Mouse (Mus musculus): ENCODE measurements around the gene H2-M10.6. TPM values are rescaled to one million over a fixed set of nuclear protein-coding genes. Genes with fewer than 3 reads are reported as not detected.

H2-M10.6 gene
- polyA plus RNA-seq, 1 experiment from 2014 or later: not detected

DNA sequence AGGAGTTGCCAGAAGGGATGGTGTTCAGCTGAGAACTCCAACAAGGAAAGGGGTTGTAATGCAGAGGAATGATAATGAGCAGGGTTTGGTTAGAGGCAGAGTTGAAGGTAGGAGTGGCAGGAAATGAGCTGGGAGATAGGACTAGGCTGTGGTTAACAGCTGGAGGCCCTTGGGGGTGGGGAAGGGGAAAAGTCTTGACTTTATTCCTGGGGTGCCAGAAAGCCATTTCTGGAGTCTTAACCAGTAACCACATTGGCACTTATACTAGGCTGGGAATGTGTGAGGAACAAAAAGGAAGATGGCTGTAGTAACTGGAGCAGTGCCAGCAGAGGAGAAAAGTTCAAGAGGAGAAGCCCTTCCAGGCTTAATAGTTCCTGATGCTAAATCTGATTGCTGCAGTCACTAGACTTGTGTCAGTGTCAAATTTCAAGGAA lies 32.3 kb downstream of the H2-M10.6 start:
- no peak overlapping the region for H3K9ac ChIP-seq
- no peak for ATAC-seq (ENCODE audit: insufficient number of reproducible peaks, insufficient read depth, low FRiP score, low TSS enrichment, low read depth)
- no peaks in the 10 kb centered on the region for H3K27me3 ChIP-seq
- H3K4me1 ChIP-seq: peaks cover 9% of the 10 kb centered on the region
- no peak overlapping the region for H3K4me2 ChIP-seq
- H3K27ac ChIP-seq: no peak overlapping the region
- H3K4me3 ChIP-seq: no peak overlapping the region
- no peaks in the 10 kb centered on the region for H3K9me3 ChIP-seq
- peaks cover 16% of the 10 kb centered on the region; the same call in 1 of the 2 replicates for H3K36me3 ChIP-seq

DNA sequence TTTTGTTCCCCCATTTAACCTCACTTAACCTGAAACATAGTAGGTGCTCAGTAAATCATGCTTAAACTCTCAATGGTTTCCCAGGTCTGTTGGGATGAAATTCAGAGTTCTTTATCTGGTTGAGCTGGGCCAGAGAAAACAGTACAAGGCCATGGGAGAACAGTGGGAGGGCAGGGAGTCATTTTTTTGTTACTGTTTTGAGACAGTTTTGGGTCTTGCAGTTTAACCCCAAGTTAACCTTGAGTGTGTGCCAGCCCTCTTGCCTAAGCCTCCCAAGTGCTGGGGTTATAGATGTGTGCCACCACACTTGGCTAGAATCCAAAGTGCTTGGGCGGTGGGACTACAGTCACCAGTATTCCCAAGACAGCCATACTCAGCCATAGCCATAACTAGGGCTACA lies 32.8 kb downstream of the H2-M10.6 start:
- Histone ChIP-seq H3K4me2 (no peak overlapping the region), H3K9me3 (no peaks in the 10 kb centered on the region), H3K9ac (no peak overlapping the region), H3K36me3 (peaks cover 16% of the 10 kb centered on the region; the same call in 1 of the 2 replicates), H3K4me3 (no peak overlapping the region), H3K4me1 (peaks cover 9% of the 10 kb centered on the region), H3K27me3 (no peaks in the 10 kb centered on the region), H3K27ac (no peak overlapping the region)
- WGBS: 73% methylated on average over 1 of the region's 1 CpGs
- ATAC-seq (ENCODE audit: insufficient number of reproducible peaks, insufficient read depth, low FRiP score, low TSS enrichment, low read depth): no peak

DNA sequence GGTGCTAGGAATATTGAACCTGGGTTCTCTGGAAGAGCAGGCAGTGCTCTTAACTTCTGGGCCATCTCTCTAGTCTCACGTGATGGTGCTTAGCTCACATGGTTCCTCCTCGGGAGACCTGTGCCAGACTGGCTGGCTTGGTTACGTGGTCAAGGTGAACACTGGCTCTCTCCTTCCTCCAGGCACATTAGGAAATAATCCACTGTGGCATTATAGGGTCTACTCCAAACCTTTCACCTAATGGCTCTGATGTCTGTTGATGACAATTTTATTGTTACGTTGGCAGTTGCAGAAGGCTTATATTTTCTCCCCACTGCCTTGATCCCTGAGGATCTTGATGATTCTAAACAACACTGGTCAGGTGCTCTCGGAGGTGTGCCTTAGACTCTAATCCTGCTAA lies 36.9 kb downstream of the H2-M10.6 start:
- no peak for ATAC-seq (ENCODE audit: insufficient number of reproducible peaks, insufficient read depth, low FRiP score, low TSS enrichment, low read depth)
- peaks cover 46% of the 10 kb centered on the region for H3K36me3 ChIP-seq
- peaks cover 5% of the 10 kb centered on the region for H3K4me1 ChIP-seq
- no peak overlapping the region for H3K27ac ChIP-seq
- H3K27me3 ChIP-seq: no peaks in the 10 kb centered on the region
- no peaks in the 10 kb centered on the region for H3K9me3 ChIP-seq
- WGBS: 85% methylated on average over 5 of the region's 5 CpGs
- H3K4me3 ChIP-seq: no peak overlapping the region
- H3K9ac ChIP-seq: no peak overlapping the region
- no peak overlapping the region for H3K4me2 ChIP-seq

GRCm38 (mm10) chr17:36849992-36850391 lies 38.0 kb downstream of the H2-M10.6 start:
- no peaks in the 10 kb centered on the region for H3K9me3 ChIP-seq
- no peak for ATAC-seq (ENCODE audit: insufficient number of reproducible peaks, insufficient read depth, low FRiP score, low TSS enrichment, low read depth)
- no peak overlapping the region for H3K4me3 ChIP-seq
- H3K27me3 ChIP-seq: no peaks in the 10 kb centered on the region
- H3K4me2 ChIP-seq: no peak overlapping the region
- H3K4me1 ChIP-seq: no peaks in the 10 kb centered on the region
- no peak overlapping the region for H3K9ac ChIP-seq
- H3K36me3 ChIP-seq: peaks cover 57% of the 10 kb centered on the region
- 94% methylated on average over 2 of the region's 2 CpGs for WGBS
- H3K27ac ChIP-seq: no peak overlapping the region

- WGBS: 84% methylated on average over 5 of the region's 5 CpGs
- Histone ChIP-seq H3K27me3 (no peaks in the 10 kb centered on the region), H3K36me3 (peaks cover 68% of the 10 kb centered on the region), H3K4me1 (no peaks in the 10 kb centered on the region), H3K4me2 (no peak overlapping the region), H3K27ac (no peak overlapping the region), H3K4me3 (no peak overlapping the region), H3K9ac (no peak overlapping the region), H3K9me3 (no peaks in the 10 kb centered on the region)
- no peak for ATAC-seq (ENCODE audit: insufficient number of reproducible peaks, insufficient read depth, low FRiP score, low TSS enrichment, low read depth)
Measured at GRCm38 (mm10) chr17:36851200-36851599, 39.2 kb downstream of the H2-M10.6 start.

DNA sequence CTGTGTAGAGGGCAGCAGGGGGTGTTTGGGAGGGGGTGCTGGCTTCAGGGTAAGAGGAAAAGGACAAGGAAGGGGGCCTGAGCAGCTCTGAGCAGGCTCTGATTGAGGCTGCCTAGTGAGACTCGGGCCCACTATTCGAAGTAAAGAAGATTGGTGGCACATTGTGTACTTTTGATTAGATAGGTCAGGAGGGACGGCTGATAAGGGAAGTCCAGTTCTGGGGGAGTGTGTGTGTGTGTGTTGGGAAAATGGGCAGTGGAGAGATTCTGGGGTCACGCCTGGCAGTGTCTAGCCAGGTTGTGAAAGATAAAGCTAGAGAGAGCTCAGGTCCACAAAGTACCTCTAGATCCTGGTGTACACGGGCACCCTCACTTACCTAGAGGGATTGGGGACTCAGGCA lies 39.7 kb downstream of the H2-M10.6 start:
- Histone ChIP-seq H3K4me3 (no peak overlapping the region), H3K9ac (no peak overlapping the region), H3K27ac (no peak overlapping the region), H3K4me2 (no peak overlapping the region), H3K36me3 (peaks cover 68% of the 10 kb centered on the region), H3K9me3 (no peaks in the 10 kb centered on the region), H3K27me3 (no peaks in the 10 kb centered on the region), H3K4me1 (no peaks in the 10 kb centered on the region)
- ATAC-seq (ENCODE audit: insufficient number of reproducible peaks, insufficient read depth, low FRiP score, low TSS enrichment, low read depth): no peak
- WGBS: 89% methylated on average over 5 of the region's 5 CpGs

- Histone ChIP-seq H3K4me2 (no peak overlapping the region), H3K9ac (no peak overlapping the region), H3K27ac (no peak overlapping the region), H3K36me3 (peaks cover 93% of the 10 kb centered on the region), H3K4me1 (no peaks in the 10 kb centered on the region), H3K27me3 (no peaks in the 10 kb centered on the region), H3K9me3 (no peaks in the 10 kb centered on the region), H3K4me3 (no peak overlapping the region)
- 94% methylated on average over 3 of the region's 3 CpGs for WGBS
- ATAC-seq (ENCODE audit: insufficient number of reproducible peaks, insufficient read depth, low FRiP score, low TSS enrichment, low read depth): no peak
Measured at GRCm38 (mm10) chr17:36855484-36855883, 43.5 kb downstream of the H2-M10.6 start.

GRCm38 (mm10) chr17:36856236-36856635 lies 44.3 kb downstream of the H2-M10.6 start:
- Histone ChIP-seq H3K4me1 (no peaks in the 10 kb centered on the region), H3K9me3 (no peaks in the 10 kb centered on the region), H3K9ac (no peak overlapping the region), H3K4me3 (no peak overlapping the region), H3K27ac (no peak overlapping the region), H3K27me3 (no peaks in the 10 kb centered on the region), H3K36me3 (peaks cover 86% of the 10 kb centered on the region), H3K4me2 (no peak overlapping the region)
- 94% methylated on average over 4 of the region's 4 CpGs for WGBS
- no peak for ATAC-seq (ENCODE audit: insufficient number of reproducible peaks, insufficient read depth, low FRiP score, low TSS enrichment, low read depth)

- no peak overlapping the region for H3K4me3 ChIP-seq
- no peak overlapping the region for H3K4me2 ChIP-seq
- H3K36me3 ChIP-seq: peaks cover 66% of the 10 kb centered on the region
- WGBS: 93% methylated on average over 3 of the region's 3 CpGs
- H3K4me1 ChIP-seq: no peaks in the 10 kb centered on the region
- ATAC-seq (ENCODE audit: insufficient number of reproducible peaks, insufficient read depth, low FRiP score, low TSS enrichment, low read depth): no peak
- H3K9ac ChIP-seq: no peak overlapping the region
- H3K27me3 ChIP-seq: no peaks in the 10 kb centered on the region
- H3K27ac ChIP-seq: no peak overlapping the region
- H3K9me3 ChIP-seq: no peaks in the 10 kb centered on the region
Measured at GRCm38 (mm10) chr17:36858181-36858580, 46.2 kb downstream of the H2-M10.6 start.

GRCm38 (mm10) chr17:36861680-36862079 lies 49.7 kb downstream of the H2-M10.6 start:
- WGBS: 49% methylated on average over 2 of the region's 2 CpGs
- Histone ChIP-seq H3K4me1 (0 out of 2 replicates have a peak, but pooled peaks cover 2% of the 10 kb centered on the region), H3K27me3 (peaks cover 20% of the 10 kb centered on the region), H3K36me3 (peaks cover 31% of the 10 kb centered on the region), H3K9me3 (no peaks in the 10 kb centered on the region), H3K4me3 (no peak overlapping the region), H3K9ac (no peak overlapping the region), H3K27ac (no peak overlapping the region), H3K4me2 (no peak overlapping the region)
- ATAC-seq (ENCODE audit: insufficient number of reproducible peaks, insufficient read depth, low FRiP score, low TSS enrichment, low read depth): no peak

Other genes starting within 250 kb of the H2-M10.6 start
- gene H2-M9, start 169.5 kb upstream of the H2-M10.6 start, polyA plus RNA-seq (2015; fragmentation: Nextera tagmentation; extraction: Ambion mirVana): not detected in 2 replicates
- gene H2-M1, start 140.0 kb upstream of the H2-M10.6 start, polyA plus RNA-seq (2015; fragmentation: Nextera tagmentation; extraction: Ambion mirVana): not detected in 2 replicates
- not detected in 2 replicates for gene H2-M10.5, start 39.3 kb upstream of the H2-M10.6 start, polyA plus RNA-seq (2015; fragmentation: Nextera tagmentation; extraction: Ambion mirVana)
- gene Trim26, start 25.0 kb downstream of the H2-M10.6 start, polyA plus RNA-seq (2015; fragmentation: Nextera tagmentation; extraction: Ambion mirVana): 55.7 and 60.3 TPM in 2 replicates
- gene Trim15, start 55.0 kb downstream of the H2-M10.6 start, polyA plus RNA-seq (2015; fragmentation: Nextera tagmentation; extraction: Ambion mirVana): 0.24 and 0.48 TPM in 2 replicates
- 1.8 and 4.7 TPM in 2 replicates for gene Trim10, start 57.4 kb downstream of the H2-M10.6 start, polyA plus RNA-seq (2015; fragmentation: Nextera tagmentation; extraction: Ambion mirVana)
- gene Trim40, start 78.0 kb downstream of the H2-M10.6 start, polyA plus RNA-seq (2015; fragmentation: Nextera tagmentation; extraction: Ambion mirVana): not detected in 2 replicates
- gene Trim31, start 85.9 kb downstream of the H2-M10.6 start, polyA plus RNA-seq (2015; fragmentation: Nextera tagmentation; extraction: Ambion mirVana): not detected in 2 replicates
- 0.35 and 0.39 TPM in 2 replicates for gene Rnf39, start 130.7 kb downstream of the H2-M10.6 start, polyA plus RNA-seq (2015; fragmentation: Nextera tagmentation; extraction: Ambion mirVana)
- 118 and 130 TPM in 2 replicates for gene Ppp1r11, start 139.6 kb downstream of the H2-M10.6 start, polyA plus RNA-seq (2015; fragmentation: Nextera tagmentation; extraction: Ambion mirVana)
- gene Znrd1, start 146.4 kb downstream of the H2-M10.6 start, polyA plus RNA-seq (2015; fragmentation: Nextera tagmentation; extraction: Ambion mirVana): 106 and 115 TPM in 2 replicates
- gene Znrd1as, start 146.4 kb downstream of the H2-M10.6 start, polyA plus RNA-seq (2015; fragmentation: Nextera tagmentation; extraction: Ambion mirVana): 4.9 and 6.4 TPM in 2 replicates
- not detected in 2 replicates for gene 2410137M14Rik, start 169.1 kb downstream of the H2-M10.6 start, polyA plus RNA-seq (2015; fragmentation: Nextera tagmentation; extraction: Ambion mirVana)
- 1.4 TPM in 2 replicates for gene H2-M5, start 177.4 kb downstream of the H2-M10.6 start, polyA plus RNA-seq (2015; fragmentation: Nextera tagmentation; extraction: Ambion mirVana)
- gene Zfp57, start 189.0 kb downstream of the H2-M10.6 start, polyA plus RNA-seq (2015; fragmentation: Nextera tagmentation; extraction: Ambion mirVana): 112 and 113 TPM in 2 replicates
- gene Mog, start 211.2 kb downstream of the H2-M10.6 start, polyA plus RNA-seq (2015; fragmentation: Nextera tagmentation; extraction: Ambion mirVana): 0.30 and 0.31 TPM in 2 replicates
- gene Gabbr1, start 233.8 kb downstream of the H2-M10.6 start, polyA plus RNA-seq (2015; fragmentation: Nextera tagmentation; extraction: Ambion mirVana): 15.8 and 16.1 TPM in 2 replicates

All from embryonic facial prominence, embryonic 13.5 days (tissue).